Mouse (Mus musculus) heart, adult 10 weeks (tissue): ENCODE data around the gene D11Wsu47e. TPM values are rescaled to one million over a fixed set of nuclear protein-coding genes. Genes with fewer than 3 reads are reported as not detected.

Experiments
- polyA plus RNA-seq: library from polyadenylated mRNA; stranded (reverse); fragments of 350-450 nt; fragmentation: Illumina TruSeq; extraction: RNeasy Lipid Tissue Mini Kit (QIAGEN cat#74804); gene quantifications from one replicate; pipeline ENCODE4 v1.2.3, GENCODE M21; 2014; ENCODE audit warnings: low read depth, low replicate concordance

Gene D11Wsu47e
- polyA plus RNA-seq, result 9.0 TPM

GRCm38 (mm10) chr11:113683957-113684706 lies at the start of gene D11Wsu47e, which contains the start of gene Fam104a:
D11Wsu47e (plus strand) TSS chr11:113684412.
Fam104a (minus strand) TSS chr11:113684155.

GRCm38 (mm10) chr11:113648690-113649352 lies 35.4 kb upstream of the D11Wsu47e start, which contains the start of gene Cog1:
Cog1 (plus strand) TSS chr11:113649169.

GRCm38 (mm10) chr11:113649353-113650210 lies 34.6 kb upstream of the D11Wsu47e start, which contains the start of gene Slc39a11:
Slc39a11 (minus strand) TSS chr11:113650079.

GRCm38 (mm10) chr11:113709731-113710256 lies 25.6 kb downstream of the D11Wsu47e start, which contains the start of gene Cpsf4l:
Cpsf4l (minus strand) TSS chr11:113710017.

Other genes with a start within 250 kb of the D11Wsu47e start
- not detected for gene Sstr2, start 65.1 kb upstream of the D11Wsu47e start, polyA plus RNA-seq
- 21.2 TPM for gene Cog1, start 35.2 kb upstream of the D11Wsu47e start, polyA plus RNA-seq
- gene Slc39a11, start 34.3 kb upstream of the D11Wsu47e start, polyA plus RNA-seq, result 3.4 TPM
- 13.7 TPM for gene Fam104a, start 257 bp upstream of the D11Wsu47e start, polyA plus RNA-seq
- not detected for gene Cpsf4l, start 25.6 kb downstream of the D11Wsu47e start, polyA plus RNA-seq
- gene Cdc42ep4, start 67.5 kb downstream of the D11Wsu47e start, polyA plus RNA-seq, result 13.2 TPM